Mouse (Mus musculus) heart, postnatal 25 days (tissue): Measurements from ENCODE around the gene 4930564D02Rik. TPM values are rescaled to one million over a fixed set of nuclear protein-coding genes. Genes with fewer than 3 reads are reported as not detected.

Experiments
- DNase-seq: peaks from one replicate; pipeline ENCODE4 v3.0.0; 2022; ENCODE audit warnings: low spot score
- intact Hi-C: fragments of 180-260 bp; cut with DNase I; formaldehyde crosslinking; loops from one replicate; pipeline ENCODE4 v1.15.1; 2025
- total RNA-seq, 2 experiments: library from RNA; stranded (reverse); gene quantifications; 2 replicates each; pipeline ENCODE4 v1.2.3; 2021

4930564D02Rik gene
- not detected for total RNA-seq

- intact Hi-C loops, result no loop called here
- DNase-seq, result no peak
These were observed at the start of gene 4930564D02Rik for GRCm38 (mm10) chr3:105066544-105066943. Gene 4930564D02Rik, plus strand, starts transcription at chr3:105066844.

- DNase-seq, result no peak
- intact Hi-C loops, result loop anchor here (2.0 kb wide), 1 partner anchor 35 kb away; the partner anchor contains the start of gene Cttnbp2nl
These were observed 49.3 kb upstream of the 4930564D02Rik start for GRCm38 (mm10) chr3:105017314-105017713.

- no peak for DNase-seq
- intact Hi-C loops, result no loop called here
These were observed 48.4 kb upstream of the 4930564D02Rik start for GRCm38 (mm10) chr3:105018085-105018782.

GRCm38 (mm10) chr3:105018783-105019105 lies 47.9 kb upstream of the 4930564D02Rik start:
- DNase-seq, result no peak

GRCm38 (mm10) chr3:105019826-105020692 lies 46.6 kb upstream of the 4930564D02Rik start:
- intact Hi-C loops, result no loop called here
- peak; percentile 55 for DNase-seq

More at GRCm38 (mm10) chr3:105018783-105019105, 47.9 kb upstream of the 4930564D02Rik start:
- intact Hi-C loops, result no loop called here

GRCm38 (mm10) chr3:105023371-105024005 lies 43.2 kb upstream of the 4930564D02Rik start:
- no peak for DNase-seq
- intact Hi-C loops, result no loop called here

GRCm38 (mm10) chr3:105036281-105036847 lies 30.3 kb upstream of the 4930564D02Rik start:
- intact Hi-C loops, result loop anchor here (2.0 kb wide), 1 partner anchor 14 kb away; no protein-coding TSS in a partner anchor
- DNase-seq, result no peak

GRCm38 (mm10) chr3:105037240-105037770 lies 29.3 kb upstream of the 4930564D02Rik start:
- intact Hi-C loops, result loop anchor here (2.0 kb wide), 1 partner anchor 13 kb away; no protein-coding TSS in a partner anchor
- no peak for DNase-seq

- no peak for DNase-seq
- intact Hi-C loops, result no loop called here
These were observed 26.6 kb upstream of the 4930564D02Rik start for GRCm38 (mm10) chr3:105040002-105040401.

- intact Hi-C loops, result no loop called here
- no peak for DNase-seq
These were observed 25.5 kb upstream of the 4930564D02Rik start for GRCm38 (mm10) chr3:105040983-105041625.

GRCm38 (mm10) chr3:105043746-105044145 lies 22.9 kb upstream of the 4930564D02Rik start:
- intact Hi-C loops, result no loop called here
- DNase-seq, result no peak

- DNase-seq, result no peak
- intact Hi-C loops, result no loop called here
These were observed 19.8 kb upstream of the 4930564D02Rik start for GRCm38 (mm10) chr3:105046870-105047269.

GRCm38 (mm10) chr3:105047616-105048015 lies 19.0 kb upstream of the 4930564D02Rik start:
- DNase-seq, result peak; percentile 66
- intact Hi-C loops, result no loop called here

GRCm38 (mm10) chr3:105049848-105050247 lies 16.8 kb upstream of the 4930564D02Rik start:
- intact Hi-C loops, result loop anchor here (2.0 kb wide), 1 partner anchor 13 kb away; no protein-coding TSS in a partner anchor
- no peak for DNase-seq

GRCm38 (mm10) chr3:105051103-105051502 lies 15.5 kb upstream of the 4930564D02Rik start:
- DNase-seq, result no peak
- intact Hi-C loops, result loop anchor here (2.0 kb wide), 1 partner anchor 14 kb away; no protein-coding TSS in a partner anchor

- no peak for DNase-seq
- intact Hi-C loops, result loop anchor here (2.0 kb wide), 1 partner anchor 36 kb away; no protein-coding TSS in a partner anchor
These were observed 14.3 kb upstream of the 4930564D02Rik start for GRCm38 (mm10) chr3:105052171-105052936.

GRCm38 (mm10) chr3:105052937-105053697 lies 13.5 kb upstream of the 4930564D02Rik start, which contains the start of gene Cttnbp2nl:
Gene Cttnbp2nl, minus strand, starts transcription at chr3:105053146.
- intact Hi-C loops, result loop anchor here (2.0 kb wide), 1 partner anchor 36 kb away; no protein-coding TSS in a partner anchor
- peak; percentile 98 for DNase-seq

GRCm38 (mm10) chr3:105053698-105054001 lies 13.0 kb upstream of the 4930564D02Rik start:
- intact Hi-C loops, result loop anchor here (2.0 kb wide), 1 partner anchor 37 kb away; no protein-coding TSS in a partner anchor
- no peak for DNase-seq
